Mouse (Mus musculus): ENCODE measurements around the gene Ptpn6.

The Ptpn6 gene

GRCm38 (mm10) chr6:124738511-124739023 is at the start of gene Ptpn6:
Ptpn6 (minus strand) TSS chr6:124738714.
- DNase-seq (ENCODE audit: low spot score in 2 of 2), result no peak

GRCm38 (mm10) chr6:124787722-124788121 is 49.2 kb upstream of the Ptpn6 start:
- DNase-seq (ENCODE audit: low spot score in 2 of 2), result no peak

GRCm38 (mm10) chr6:124786756-124787420 is 48.4 kb upstream of the Ptpn6 start:
- DNase-seq (ENCODE audit: low spot score in 2 of 2), result no peak

GRCm38 (mm10) chr6:124782436-124782835 is 43.9 kb upstream of the Ptpn6 start:
- DNase-seq (ENCODE audit: low spot score in 2 of 2), result peak; percentile 23 to 34

- no peak for DNase-seq (ENCODE audit: low spot score in 2 of 2)
Measured at GRCm38 (mm10) chr6:124780917-124781316, 42.4 kb upstream of the Ptpn6 start.

- DNase-seq (ENCODE audit: low spot score in 2 of 2), result no peak
Measured at GRCm38 (mm10) chr6:124779984-124780416, 41.5 kb upstream of the Ptpn6 start.

- DNase-seq (ENCODE audit: low spot score in 2 of 2), result peak; percentile 52 to 65
Measured at GRCm38 (mm10) chr6:124779222-124779983, 40.9 kb upstream of the Ptpn6 start, which contains the start of gene Lrrc23. Lrrc23 (minus strand) TSS chr6:124779727.

GRCm38 (mm10) chr6:124770511-124770910 is 32.0 kb upstream of the Ptpn6 start:
- DNase-seq (ENCODE audit: low spot score in 2 of 2), result no peak

- no peak for DNase-seq (ENCODE audit: low spot score in 2 of 2)
Measured at GRCm38 (mm10) chr6:124770013-124770412, 31.5 kb upstream of the Ptpn6 start.

- peak; percentile 27 to 45 for DNase-seq (ENCODE audit: low spot score in 2 of 2)
Measured at GRCm38 (mm10) chr6:124769101-124769765, 30.7 kb upstream of the Ptpn6 start, which contains the start of gene Eno2. Eno2 (minus strand) TSS chr6:124769673.

- DNase-seq (ENCODE audit: low spot score in 2 of 2), result no peak
Measured at GRCm38 (mm10) chr6:124768704-124769044, 30.2 kb upstream of the Ptpn6 start.

- DNase-seq (ENCODE audit: low spot score in 2 of 2), result no peak
Measured at GRCm38 (mm10) chr6:124767920-124768703, 29.6 kb upstream of the Ptpn6 start.

- no peak for DNase-seq (ENCODE audit: low spot score in 2 of 2)
Measured at GRCm38 (mm10) chr6:124767536-124767919, 29.0 kb upstream of the Ptpn6 start.

- no peak for DNase-seq (ENCODE audit: low spot score in 2 of 2)
Measured at GRCm38 (mm10) chr6:124765951-124766350, 27.4 kb upstream of the Ptpn6 start.

GRCm38 (mm10) chr6:124759259-124759658 is 20.7 kb upstream of the Ptpn6 start:
- peak; percentile 74 to 84 for DNase-seq (ENCODE audit: low spot score in 2 of 2)

GRCm38 (mm10) chr6:124758849-124759232 is 20.3 kb upstream of the Ptpn6 start:
- DNase-seq (ENCODE audit: low spot score in 2 of 2), result no peak

- DNase-seq (ENCODE audit: low spot score in 2 of 2), result peak; percentile 73
Measured at GRCm38 (mm10) chr6:124757909-124758848, 19.7 kb upstream of the Ptpn6 start.

- no peak for DNase-seq (ENCODE audit: low spot score in 2 of 2)
Measured at GRCm38 (mm10) chr6:124757351-124757880, 18.9 kb upstream of the Ptpn6 start.

- DNase-seq (ENCODE audit: low spot score in 2 of 2), result peak; percentile 82 to 86
Measured at GRCm38 (mm10) chr6:124756652-124757350, 18.3 kb upstream of the Ptpn6 start.
